Mouse (Mus musculus): ENCODE measurements around the gene Aloxe3.

Aloxe3 gene

DNA sequence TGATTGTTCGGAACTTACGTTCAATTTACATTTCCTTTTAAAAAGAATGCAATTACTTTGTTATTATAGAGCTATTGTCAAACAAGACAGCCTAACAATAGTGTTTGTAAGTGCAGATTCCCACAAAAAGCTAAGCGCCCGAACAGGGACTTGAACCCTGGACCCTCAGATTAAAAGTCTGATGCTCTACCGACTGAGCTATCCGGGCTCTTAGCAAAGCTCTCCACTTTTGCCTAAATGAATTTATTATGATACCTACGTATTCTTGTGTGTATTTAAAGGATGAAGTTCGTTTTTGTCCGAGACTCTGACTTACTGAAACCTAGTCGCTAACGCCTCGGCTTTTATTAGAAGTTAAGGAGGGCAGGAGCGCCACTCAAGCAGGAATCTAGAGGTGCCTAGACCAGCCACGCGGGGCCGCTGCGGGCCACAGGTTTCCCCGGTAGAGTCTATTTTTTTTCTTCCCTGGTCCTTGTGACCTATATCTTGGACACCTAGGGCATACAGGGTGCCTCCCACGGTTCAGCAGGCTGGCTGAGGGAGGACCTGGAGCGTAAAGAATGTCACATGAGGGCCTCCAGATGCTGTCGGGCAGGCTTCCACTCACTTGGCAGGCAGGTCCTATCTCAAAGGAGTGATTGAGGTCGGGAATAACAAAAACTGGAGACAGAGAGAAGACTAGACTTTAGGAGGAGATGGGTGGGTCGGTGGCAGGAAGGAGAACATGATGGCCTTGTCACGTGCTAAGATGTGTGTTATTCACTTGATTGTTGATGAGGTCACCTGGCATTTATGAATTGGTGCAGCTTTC, 450 bp upstream of the Aloxe3 start:
- DNase-seq (ENCODE audit: low spot score), result peak; percentile 94

DNA sequence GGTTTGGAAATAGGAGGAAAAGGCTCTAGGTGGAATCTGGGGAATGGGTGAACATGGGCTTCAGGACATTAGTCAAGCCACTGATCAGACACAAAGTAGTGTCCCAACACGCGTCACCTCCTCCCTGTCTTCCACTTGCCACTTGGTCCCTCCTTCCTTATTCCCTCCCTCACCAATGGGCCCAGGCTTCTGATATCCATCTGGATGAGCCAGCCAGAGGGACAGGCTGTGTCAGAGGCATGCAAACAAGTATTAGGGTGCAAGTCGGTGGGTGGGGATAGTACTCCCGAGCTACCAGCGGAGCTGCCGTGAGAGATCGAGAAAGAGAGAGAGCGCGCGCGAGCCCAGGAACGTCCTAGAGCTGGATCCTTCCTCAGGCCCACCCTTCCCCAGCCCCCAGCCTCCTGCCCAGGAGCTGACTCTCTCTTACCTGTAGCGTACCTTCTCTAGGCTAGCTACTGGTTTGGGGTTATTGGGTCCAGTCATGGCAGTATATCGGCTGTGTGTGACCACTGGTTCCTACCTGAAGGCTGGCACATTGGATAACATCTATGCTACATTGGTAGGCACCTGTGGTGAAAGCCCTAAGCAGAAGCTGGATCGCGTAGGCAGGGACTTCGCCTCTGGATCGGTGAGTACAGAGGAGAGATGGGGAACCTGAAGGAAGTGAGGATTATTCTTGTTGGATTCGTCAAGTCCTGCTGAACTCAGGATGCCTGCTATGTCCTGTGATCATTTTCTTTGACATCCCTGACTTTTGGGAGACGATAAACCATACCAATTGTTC, 416 bp downstream of the Aloxe3 start:
- no peak for DNase-seq (ENCODE audit: low spot score)

GRCm38 (mm10) chr11:69126706-69127095, 1.0 kb downstream of the Aloxe3 start:
- no peak for DNase-seq (ENCODE audit: low spot score)

DNA sequence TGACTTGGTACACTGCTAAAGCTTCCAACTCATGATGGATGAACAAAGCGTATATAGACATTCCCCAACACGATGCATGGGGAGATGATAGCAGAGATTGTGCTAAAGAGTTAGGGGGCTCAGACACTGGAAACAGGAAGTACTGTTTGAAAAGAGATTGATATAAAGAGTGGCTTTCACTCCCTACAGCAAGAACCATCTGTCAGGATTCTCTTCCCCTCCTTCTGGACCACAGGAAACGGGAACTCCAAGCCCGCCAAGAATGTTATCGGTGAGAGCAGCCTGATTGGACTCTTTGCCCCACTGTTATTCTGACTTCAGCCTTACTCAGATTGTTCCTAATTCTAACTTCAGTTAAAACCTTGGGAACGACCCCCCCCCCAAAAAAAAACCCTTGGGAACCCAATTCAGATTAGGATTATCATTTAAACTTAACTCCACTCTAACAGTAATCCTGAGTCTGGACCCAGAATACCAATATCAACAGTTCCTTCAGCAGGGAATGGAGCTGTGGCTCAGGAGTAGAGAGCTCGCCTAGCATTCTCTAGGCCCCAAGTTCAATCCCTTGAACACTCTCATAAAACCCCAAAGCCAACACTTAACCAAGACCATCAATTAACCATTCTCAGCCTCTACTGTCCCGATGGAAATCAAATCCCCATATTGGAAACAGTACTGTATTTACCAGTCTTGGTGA, 2.9 kb downstream of the Aloxe3 start:
- no peak for DNase-seq (ENCODE audit: low spot score)

DNA sequence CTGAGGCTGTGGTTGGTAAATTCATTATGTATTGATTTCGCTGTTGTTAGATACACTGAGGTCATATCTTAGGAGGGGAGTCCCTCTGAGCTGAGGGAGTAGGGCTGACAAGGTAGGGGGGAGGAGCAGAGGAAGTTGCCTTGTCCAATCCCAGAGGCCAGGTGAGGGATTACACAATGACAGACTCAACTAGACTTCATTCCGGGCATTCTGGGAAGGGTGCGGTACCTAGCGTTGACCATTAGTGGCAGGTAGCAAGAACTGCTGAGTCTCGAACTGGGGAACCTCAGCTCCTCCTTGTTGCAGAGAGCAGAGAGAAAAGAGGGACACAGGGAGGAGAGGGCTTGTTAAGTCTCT, 7.8 kb downstream of the Aloxe3 start:
- peak; percentile 71 for DNase-seq (ENCODE audit: low spot score)

- peak; percentile 66 for DNase-seq (ENCODE audit: low spot score)
Measured at GRCm38 (mm10) chr11:69133923-69134621, 8.4 kb downstream of the Aloxe3 start.

DNA sequence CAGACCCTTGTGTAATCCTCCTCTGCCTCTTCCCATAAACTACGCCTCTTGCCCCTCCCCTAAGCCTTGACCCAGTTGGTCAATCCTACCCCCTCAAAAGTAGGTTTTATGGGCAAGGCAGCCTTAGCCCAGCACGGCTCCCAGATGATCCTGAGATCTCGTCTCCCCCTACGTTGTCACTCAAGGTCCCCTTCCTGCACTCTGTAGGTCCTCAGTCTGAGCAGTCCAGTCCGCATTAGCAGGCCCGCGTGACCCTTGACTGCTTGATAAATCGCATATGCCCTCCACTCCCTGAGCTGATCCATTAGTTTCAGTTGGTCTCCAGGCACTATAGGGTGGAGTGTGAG, 8.9 kb downstream of the Aloxe3 start:
- DNase-seq (ENCODE audit: low spot score), result no peak

DNA sequence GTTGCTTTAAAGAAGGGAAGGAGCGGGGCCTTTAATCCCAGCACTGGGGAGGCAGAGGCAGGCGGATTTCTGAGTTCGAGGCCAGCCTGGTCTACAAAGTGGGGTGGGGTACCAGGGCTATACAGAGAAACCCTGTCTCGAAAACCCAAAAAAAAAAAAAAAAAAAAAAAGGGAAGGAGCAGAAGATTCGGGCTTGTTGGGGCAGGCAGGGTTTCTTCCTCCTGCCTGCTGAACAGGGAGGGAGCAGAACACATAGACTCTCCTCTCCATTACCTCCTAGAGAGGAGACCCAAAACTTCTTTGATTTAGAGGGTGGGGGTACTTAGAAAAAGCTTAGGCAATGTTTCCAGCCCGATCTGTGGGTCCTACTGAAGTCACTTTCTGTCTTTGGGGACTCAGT, 9.7 kb downstream of the Aloxe3 start:
- DNase-seq (ENCODE audit: low spot score), result no peak

DNA sequence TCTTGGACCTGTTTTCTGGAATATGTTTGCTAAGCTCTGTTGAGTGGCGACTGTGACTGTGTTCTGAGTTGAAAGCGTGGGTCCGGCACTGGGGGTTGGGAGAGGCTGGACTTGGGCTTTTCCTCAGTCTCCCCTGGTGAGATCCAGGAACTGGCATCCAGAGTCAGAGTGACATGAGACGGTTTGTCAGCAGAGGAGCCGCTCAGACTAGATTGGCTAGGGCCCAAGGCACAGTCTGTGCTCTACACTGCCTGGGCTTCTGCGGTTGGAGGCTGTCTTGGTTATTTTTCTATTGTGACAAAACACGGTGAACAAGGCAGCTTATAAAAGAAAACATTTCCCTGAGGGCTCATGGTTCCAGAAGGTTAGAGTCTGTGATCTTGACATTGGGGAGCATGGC, 21.9 kb downstream of the Aloxe3 start:
- DNase-seq (ENCODE audit: low spot score), result no peak

GRCm38 (mm10) chr11:69148451-69148960, 22.8 kb downstream of the Aloxe3 start:
- no peak for DNase-seq (ENCODE audit: low spot score)

GRCm38 (mm10) chr11:69149728-69150127, 24.0 kb downstream of the Aloxe3 start:
- DNase-seq (ENCODE audit: low spot score), result no peak

DNA sequence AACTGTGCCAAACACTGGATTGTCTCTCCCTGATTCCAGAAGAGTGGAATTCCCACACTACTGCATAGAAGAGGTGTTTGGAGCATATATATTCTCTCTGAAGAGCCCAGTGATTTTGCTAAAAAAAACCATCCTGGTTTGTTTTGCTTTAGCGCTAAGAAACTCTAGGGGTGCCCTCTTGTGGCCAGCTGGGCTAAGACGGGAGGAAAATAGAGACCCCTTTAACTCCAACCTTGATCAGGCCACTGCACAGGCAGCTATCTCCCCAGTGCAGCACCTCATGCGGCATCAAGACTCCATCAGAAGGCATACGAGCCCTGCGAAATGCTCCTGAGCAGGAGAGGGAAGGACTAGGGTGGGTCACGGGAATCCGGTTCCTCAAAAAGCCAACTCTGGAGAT, 24.7 kb downstream of the Aloxe3 start:
- peak; percentile 36 for DNase-seq (ENCODE audit: low spot score)

DNA sequence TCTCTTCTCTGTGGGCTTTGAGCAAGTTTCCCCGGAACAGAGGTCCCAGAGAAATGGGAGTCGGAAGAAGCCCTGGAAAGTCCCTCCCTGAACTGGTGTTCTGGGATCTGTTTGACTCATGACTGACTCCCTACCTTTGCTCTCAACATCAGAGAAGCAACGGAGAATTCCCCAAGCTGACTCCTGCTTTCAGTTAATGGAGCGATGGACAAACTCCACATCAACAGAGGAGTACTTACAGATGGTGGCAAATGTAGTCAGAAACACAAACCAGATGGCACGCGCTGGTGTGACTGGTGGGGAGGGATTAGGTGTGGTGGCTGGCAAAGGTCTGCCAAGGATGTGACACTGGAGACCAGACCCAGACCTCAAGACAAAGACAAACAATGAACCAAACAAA, 25.3 kb downstream of the Aloxe3 start:
- DNase-seq (ENCODE audit: low spot score), result no peak

DNA sequence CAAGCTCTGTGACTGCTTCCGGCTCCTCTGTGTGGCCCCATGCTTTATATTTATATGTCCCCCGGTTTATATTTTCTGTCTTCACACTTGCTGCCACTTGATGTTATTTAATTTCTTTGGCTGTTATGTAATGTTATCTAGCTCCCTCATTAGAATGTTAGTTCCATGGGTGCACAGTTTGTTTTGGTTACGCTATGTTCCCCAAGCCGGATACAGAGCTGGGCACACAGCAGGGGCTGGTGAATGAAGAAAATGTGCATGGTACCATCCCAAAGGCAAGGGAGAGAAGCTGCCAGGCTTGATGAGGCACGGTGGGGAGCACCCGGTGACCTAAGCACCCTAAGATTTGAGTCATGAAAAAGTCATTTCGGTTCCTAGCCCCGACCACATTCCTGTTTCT, 28.1 kb downstream of the Aloxe3 start:
- no peak for DNase-seq (ENCODE audit: low spot score)

GRCm38 (mm10) chr11:69155351-69155750, 29.7 kb downstream of the Aloxe3 start:
- DNase-seq (ENCODE audit: low spot score), result no peak

GRCm38 (mm10) chr11:69156800-69157199, 31.1 kb downstream of the Aloxe3 start, which contains the start of gene Alox12b:
Alox12b (plus strand) TSS chr11:69156989.
- no peak for DNase-seq (ENCODE audit: low spot score)

DNA sequence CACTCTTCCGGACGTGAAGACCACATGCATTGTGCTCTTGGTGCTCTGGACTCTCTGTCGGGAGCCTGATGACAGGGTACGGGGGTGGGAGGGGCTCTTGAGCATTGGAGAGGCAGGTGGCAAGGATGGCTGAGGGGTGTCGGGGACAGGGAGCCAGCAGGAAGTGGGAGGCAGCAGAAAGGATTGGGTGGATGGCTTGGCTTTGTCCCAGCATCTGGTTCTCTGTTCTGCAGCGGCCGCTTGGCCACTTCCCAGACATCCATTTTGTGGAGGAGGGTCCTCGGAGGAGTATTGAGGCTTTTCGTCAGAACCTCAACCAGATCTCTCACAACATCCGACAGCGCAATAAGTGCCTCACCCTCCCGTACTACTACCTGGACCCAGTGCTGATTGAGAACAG, 43.6 kb downstream of the Aloxe3 start:
- DNase-seq (ENCODE audit: low spot score), result no peak

- no peak for DNase-seq (ENCODE audit: low spot score)
Measured at GRCm38 (mm10) chr11:69171626-69172025, 45.9 kb downstream of the Aloxe3 start.

GRCm38 (mm10) chr11:69172606-69173005, 46.9 kb downstream of the Aloxe3 start:
- DNase-seq (ENCODE audit: low spot score), result no peak

- no peak for DNase-seq (ENCODE audit: low spot score)
Measured at GRCm38 (mm10) chr11:69174722-69175121, 49.0 kb downstream of the Aloxe3 start.

DNA sequence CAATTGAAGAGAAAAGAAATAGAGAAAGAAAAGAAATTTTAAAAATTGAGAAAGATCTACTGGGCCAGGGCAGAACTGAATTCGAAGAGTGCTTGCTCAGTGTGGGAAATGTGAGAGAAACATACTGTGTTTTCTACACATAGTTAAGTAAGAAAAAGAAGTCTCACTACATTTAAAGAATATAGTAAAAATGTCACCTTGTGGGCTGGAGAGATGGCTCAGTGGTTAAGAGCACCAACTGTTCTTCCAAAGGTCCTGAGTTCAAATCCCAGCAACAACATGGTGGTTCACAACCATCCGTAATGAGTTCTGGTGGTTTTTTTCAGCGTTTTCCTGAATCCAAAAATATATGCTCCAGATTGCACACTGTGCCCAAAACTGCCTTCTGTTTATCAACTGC, 52.8 kb downstream of the Aloxe3 start:
- no peak for DNase-seq (ENCODE audit: low spot score)

DNA sequence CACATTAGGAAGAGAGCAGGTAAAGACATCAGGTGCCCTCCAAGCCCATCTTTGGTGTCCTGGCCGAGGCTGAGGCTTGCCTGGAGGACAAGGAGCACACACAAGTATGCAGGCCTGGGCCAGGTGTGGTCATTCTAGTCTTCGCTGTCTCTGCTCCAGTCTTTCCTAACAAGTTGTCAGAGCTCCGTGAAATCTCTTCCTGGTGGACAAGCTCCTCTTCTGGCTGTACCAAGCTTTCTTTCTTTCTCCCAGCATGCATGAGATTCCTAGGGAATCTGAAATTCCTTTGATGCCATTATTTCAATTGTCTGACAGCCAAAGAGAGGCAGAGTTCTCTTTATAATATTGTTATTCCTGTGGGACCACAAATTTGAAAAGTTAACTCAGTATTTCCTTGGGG, 53.8 kb downstream of the Aloxe3 start:
- DNase-seq (ENCODE audit: low spot score), result no peak
